In genomic region chr10:128697072-128697725, GRCm38 (mm10) we compare ENCODE assay signal across 8 mouse cellular contexts. TPM values are rescaled to one million over a fixed set of nuclear protein-coding genes. Genes with fewer than 3 reads are reported as not detected.
A peak's percentile ranks its signal among the peaks of the same experiment; 100 is the strongest.
DNase-seq lines count a peak whose midpoint lies in the region; ATAC-seq and TF ChIP-seq lines count a peak whose summit lies in the region.

No protein-coding gene starts in this region.

- DNase-seq in heart, postnatal 10 days, result no peak
- DNase-seq in CH12.LX (ENCODE audit: extremely low read depth), result no peak
- DNase-seq in forebrain, embryonic 11.5 days (ENCODE audit: low spot score), result no peak
- no peak for DNase-seq in liver, embryonic 14.5 days (ENCODE audit: low read depth in 3 of 3, low spot score in 3 of 3)
- DNase-seq in layer of hippocampus, postnatal 10 days (ENCODE audit: low spot score in 2 of 2), result no peak
- no peak for DNase-seq in left cerebral cortex, postnatal 4 days

- H3K36me3 ChIP-seq in heart, embryonic 11.5 days (ENCODE audit: control insufficient read depth, insufficient read depth, low read length), result peaks cover 19% of the 10 kb centered on the region
- H3K36me3 ChIP-seq in CH12.LX (replicated peaks in 1 of 2; ENCODE audit: control insufficient read depth in 1 of 2, insufficient read depth in 1 of 2, low read length in 1 of 2), result peaks cover 35 to 51% of the 10 kb centered on the region in 2 experiments
- H3K36me3 ChIP-seq in forebrain, embryonic 11.5 days (ENCODE audit: control insufficient read depth, insufficient read depth, low read length), result peaks cover 5% of the 10 kb centered on the region; the same call in 1 of the 2 replicates
- peaks cover 41% of the 10 kb centered on the region for H3K36me3 ChIP-seq in liver, embryonic 14.5 days (replicated peaks; ENCODE audit: control insufficient read depth, insufficient read depth, low read depth)

- intact Hi-C loops in heart, postnatal 10 days (cut with DNase I), result no loop called here
- intact Hi-C loops in left cerebral cortex, postnatal 4 days (cut with DNase I), result no loop called here

- no peak for TF ChIP-seq RAD21 in CH12.LX (IDR thresholded peaks at IDR 0.05; ENCODE audit: low read depth, low read length)

- TF ChIP-seq POLR2A in CH12.LX (IDR thresholded peaks at IDR 0.05; ENCODE audit: low read depth, low read length), result no peak

- no peak for TF ChIP-seq EP300 in CH12.LX (IDR thresholded peaks at IDR 0.05; ENCODE audit: low read length)
- TF ChIP-seq EP300 in liver, embryonic 14.5 days (IDR thresholded peaks at IDR 0.05; ENCODE audit: low read depth), result no peak

- H3K79me2 ChIP-seq in CH12.LX (replicated peaks; ENCODE audit: control insufficient read depth, extremely low read depth, insufficient read depth, poor library complexity, severe bottlenecking), result peaks cover 8% of the 10 kb centered on the region

- peak overlapping the region; percentile 23; the same call in 1 of the 2 replicates for H3K4me3 ChIP-seq in heart, embryonic 11.5 days (ENCODE audit: low read depth, low read length)
- H3K4me3 ChIP-seq in CH12.LX (replicated peaks in 1 of 3; ENCODE audit: low read depth in 2 of 3, low read length in 2 of 3, poor library complexity in 1 of 3), result no peak overlapping the region
- H3K4me3 ChIP-seq in forebrain, embryonic 11.5 days (ENCODE audit: low read depth, low read length), result no peak overlapping the region; the same call in 1 of the 2 replicates
- peak overlapping the region in 1 of 2 experiments; percentile 23; a peak in 1 of 4 replicates for H3K4me3 ChIP-seq in liver, embryonic 14.5 days (ENCODE audit: insufficient read depth in 1 of 2, low read depth in 2 of 2, low read length in 2 of 2)

- H3K27ac ChIP-seq in heart, embryonic 11.5 days (ENCODE audit: low read depth, low read length), result no peak overlapping the region
- H3K27ac ChIP-seq in CH12.LX (ENCODE audit: insufficient read depth, low read depth), result peak overlapping the region; percentile 61; the same call in 1 of the 2 replicates
- H3K27ac ChIP-seq in forebrain, embryonic 11.5 days (ENCODE audit: low read depth, low read length), result no peak overlapping the region
- peak overlapping the region; percentile 84 for H3K27ac ChIP-seq in liver, embryonic 14.5 days

- H3K27me3 ChIP-seq in heart, embryonic 11.5 days (ENCODE audit: control insufficient read depth, insufficient read depth, low read length), result no peaks in the 10 kb centered on the region
- H3K27me3 ChIP-seq in CH12.LX (replicated peaks), result no peaks in the 10 kb centered on the region
- no peaks in the 10 kb centered on the region for H3K27me3 ChIP-seq in forebrain, embryonic 11.5 days (ENCODE audit: control insufficient read depth, insufficient read depth, low read length)
- no peaks in the 10 kb centered on the region for H3K27me3 ChIP-seq in liver, embryonic 14.5 days (ENCODE audit: control insufficient read depth, insufficient read depth, low read length)

- H3K4me2 ChIP-seq in heart, embryonic 11.5 days, result peak overlapping the region; percentile 63
- H3K4me2 ChIP-seq in CH12.LX (ENCODE audit: insufficient read depth, low read depth, poor library complexity, severe bottlenecking), result no peak overlapping the region
- H3K4me2 ChIP-seq in forebrain, embryonic 11.5 days (ENCODE audit: low read depth, low read length, severe bottlenecking), result peak overlapping the region; percentile 54; the same call in 1 of the 2 replicates
- H3K4me2 ChIP-seq in liver, embryonic 14.5 days (ENCODE audit: low read depth), result peak overlapping the region; percentile 69

- WGBS in heart, embryonic 11.5 days (ENCODE audit: insufficient replicate concordance), result 87% methylated on average over 6 of the region's 6 CpGs
- 91% methylated on average over 6 of the region's 6 CpGs for WGBS in forebrain, embryonic 11.5 days
- WGBS in liver, embryonic 14.5 days (ENCODE audit: insufficient replicate concordance), result 84% methylated on average over 6 of the region's 6 CpGs

- TF ChIP-seq CTCF in CH12.LX (conservative IDR thresholded peaks at IDR 0.05 in 1 of 2, IDR thresholded peaks at IDR 0.05 in 1 of 2; ENCODE audit: low read depth in 2 of 2, low read length in 2 of 2), result no peak
- TF ChIP-seq CTCF in liver, embryonic 14.5 days (IDR thresholded peaks at IDR 0.05; ENCODE audit: low read depth), result no peak

- dilution Hi-C loops in CH12.LX (cut with MboI; ENCODE audit: extremely low pct_ligation_motif_present, extremely low pct_unique_long_range_greater_than_20kb, low sequenced_read_pairs), result no loop called here

- H3K9ac ChIP-seq in heart, embryonic 11.5 days (ENCODE audit: low read depth, low read length), result no peak overlapping the region
- H3K9ac ChIP-seq in CH12.LX (ENCODE audit: insufficient read depth, low read depth), result no peak overlapping the region
- H3K9ac ChIP-seq in forebrain, embryonic 11.5 days (ENCODE audit: low read length), result no peak overlapping the region
- no peak overlapping the region for H3K9ac ChIP-seq in liver, embryonic 14.5 days (replicated peaks)

- peaks cover 22% of the 10 kb centered on the region for H3K4me1 ChIP-seq in heart, embryonic 11.5 days (ENCODE audit: control insufficient read depth, insufficient read depth, low read length)
- H3K4me1 ChIP-seq in CH12.LX (ENCODE audit: control insufficient read depth in 1 of 2, insufficient read depth in 2 of 2), result peaks cover 0 to 39% of the 10 kb centered on the region in 2 experiments; a peak in 2 of 4 replicates
- H3K4me1 ChIP-seq in forebrain, embryonic 11.5 days (replicated peaks; ENCODE audit: control insufficient read depth, insufficient read depth, low read length), result no peaks in the 10 kb centered on the region; the same call in 1 of the 2 replicates
- peaks cover 5 to 21% of the 10 kb centered on the region in 2 experiments for H3K4me1 ChIP-seq in liver, embryonic 14.5 days (replicated peaks; ENCODE audit: control insufficient read depth in 2 of 2, insufficient read depth in 2 of 2, low read length in 1 of 2)

- H3K9me3 ChIP-seq in heart, embryonic 11.5 days (replicated peaks; ENCODE audit: control insufficient read depth, low read length), result no peaks in the 10 kb centered on the region
- no peaks in the 10 kb centered on the region for H3K9me3 ChIP-seq in CH12.LX (replicated peaks; ENCODE audit: low read length)
- H3K9me3 ChIP-seq in forebrain, embryonic 11.5 days (ENCODE audit: control insufficient read depth, low read length), result no peaks in the 10 kb centered on the region
- no peaks in the 10 kb centered on the region for H3K9me3 ChIP-seq in liver, embryonic 14.5 days (ENCODE audit: control insufficient read depth, low read length)

- in situ Hi-C loops in CH12.LX (cut with MboI; ENCODE audit: low pct_ligation_motif_present, low pct_unique_long_range_greater_than_20kb, low sequenced_read_pairs), result no loop called here

- no peak for ATAC-seq in heart, embryonic 11.5 days (replicated peaks; ENCODE audit: insufficient number of reproducible peaks, low FRiP score, low TSS enrichment)
- no peak for ATAC-seq in forebrain, embryonic 11.5 days (replicated peaks; ENCODE audit: low FRiP score)
- no peak for ATAC-seq in liver, embryonic 14.5 days (ENCODE audit: insufficient read depth)
- no peak for ATAC-seq in activated CD4-positive, CD25-positive, alpha-beta regulatory T cell, adult 4 months

RNA-seq across cellular contexts. Expression of gene Rab5b, which starts 1.1 kb away (rescaled TPM):
- 51.3 and 64.5 TPM in 2 replicates for polyA plus RNA-seq in heart, embryonic 11.5 days (2014; fragmentation: Nextera tagmentation; extraction: Ambion mirVana)
- 10 to 100 TPM; 74.3 to 78.1 TPM for total RNA-seq in heart, postnatal 10 days (2021)
- total RNA-seq in CH12.LX (2012; rRNA removed), result 22.0 and 27.4 TPM in 2 replicates
- 28.9 and 34.4 TPM in 2 replicates for total RNA-seq in CH12.LX (2014; rRNA removed)
- 20.4 and 20.6 TPM in 2 replicates for polyA plus RNA-seq in CH12.LX (2012; ENCODE audit: insufficient read length, low read depth)
- 78.8 and 79.1 TPM in 2 replicates for polyA plus RNA-seq in forebrain, embryonic 11.5 days (2014; fragmentation: Nextera tagmentation; extraction: Ambion mirVana)
- 17.8 and 19.3 TPM in 2 replicates for polyA plus RNA-seq in liver, embryonic 14.5 days (2012; rRNA removed)
- 24.5 and 26.2 TPM in 2 replicates for polyA plus RNA-seq in liver, embryonic 14.5 days (2014; fragmentation: Nextera tagmentation; extraction: Ambion mirVana)
- polyA plus RNA-seq in activated CD4-positive, CD25-positive, alpha-beta regulatory T cell, adult 4 months (2017; shearing (Covaris generic)), result 10 to 100 TPM; 50.7 to 59.5 TPM
- 100 to 1,000 TPM; 118 to 125 TPM for total RNA-seq in layer of hippocampus, postnatal 10 days (2021)
- 100 to 1,000 TPM; 113 TPM for total RNA-seq in left cerebral cortex, postnatal 4 days (2021)

RNA-seq across cellular contexts. Expression of gene Pmel, which starts 6.8 kb away (rescaled TPM):
- 0.96 and 1.5 TPM in 2 replicates for polyA plus RNA-seq in heart, embryonic 11.5 days (2014; fragmentation: Nextera tagmentation; extraction: Ambion mirVana)
- 1 to 10 TPM; 2.1 to 2.2 TPM for total RNA-seq in heart, postnatal 10 days (2021)
- 7.1 and 7.6 TPM in 2 replicates for total RNA-seq in CH12.LX (2012; rRNA removed)
- 5.3 and 5.5 TPM in 2 replicates for total RNA-seq in CH12.LX (2014; rRNA removed)
- polyA plus RNA-seq in CH12.LX (2012; ENCODE audit: insufficient read length, low read depth), result 8.8 and 9.4 TPM in 2 replicates
- polyA plus RNA-seq in forebrain, embryonic 11.5 days (2014; fragmentation: Nextera tagmentation; extraction: Ambion mirVana), result 1.8 and 4.5 TPM in 2 replicates
- 0.27 and 0.31 TPM in 2 replicates for polyA plus RNA-seq in liver, embryonic 14.5 days (2012; rRNA removed)
- polyA plus RNA-seq in liver, embryonic 14.5 days (2014; fragmentation: Nextera tagmentation; extraction: Ambion mirVana), result 0.20 and 0.50 TPM in 2 replicates
- polyA plus RNA-seq in activated CD4-positive, CD25-positive, alpha-beta regulatory T cell, adult 4 months (2017; shearing (Covaris generic)), result 1 to 10 TPM; 2.6 to 5.7 TPM
- 1 to 10 TPM in 1 of 2 experiments, under 1 TPM in 1; 0.91 to 1.1 TPM for total RNA-seq in layer of hippocampus, postnatal 10 days (2021)
- 1 to 10 TPM in 1 of 2 experiments, under 1 TPM in 1; 0.50 to 1.6 TPM for total RNA-seq in left cerebral cortex, postnatal 4 days (2021)

RNA-seq across cellular contexts. Expression of gene Cdk2, which starts 7.6 kb away (rescaled TPM):
- polyA plus RNA-seq in heart, embryonic 11.5 days (2014; fragmentation: Nextera tagmentation; extraction: Ambion mirVana), result 91.1 and 98.5 TPM in 2 replicates
- 10 to 100 TPM; 30.6 to 36.4 TPM for total RNA-seq in heart, postnatal 10 days (2021)
- total RNA-seq in CH12.LX (2012; rRNA removed) (38.9 and 47.1 TPM in 2 replicates), CH12.LX (2014; rRNA removed) (79.3 and 86.9 TPM in 2 replicates)
- 75.3 and 89.2 TPM in 2 replicates for polyA plus RNA-seq in CH12.LX (2012; ENCODE audit: insufficient read length, low read depth)
- 119 and 120 TPM in 2 replicates for polyA plus RNA-seq in forebrain, embryonic 11.5 days (2014; fragmentation: Nextera tagmentation; extraction: Ambion mirVana)
- polyA plus RNA-seq in liver, embryonic 14.5 days (2012; rRNA removed), result 38.8 and 40.7 TPM in 2 replicates
- 51.8 and 56.6 TPM in 2 replicates for polyA plus RNA-seq in liver, embryonic 14.5 days (2014; fragmentation: Nextera tagmentation; extraction: Ambion mirVana)
- 10 to 100 TPM; 24.0 to 29.2 TPM for polyA plus RNA-seq in activated CD4-positive, CD25-positive, alpha-beta regulatory T cell, adult 4 months (2017; shearing (Covaris generic))
- total RNA-seq in layer of hippocampus, postnatal 10 days (2021), result 1 to 10 TPM; 7.9 to 9.6 TPM
- 10 to 100 TPM in 1 of 2 experiments, 1 to 10 TPM in 1; 8.1 to 10.0 TPM for total RNA-seq in left cerebral cortex, postnatal 4 days (2021)

RNA-seq across cellular contexts. Expression of gene Suox, which starts 23.3 kb away (rescaled TPM):
- 11.1 and 12.4 TPM in 2 replicates for polyA plus RNA-seq in heart, embryonic 11.5 days (2014; fragmentation: Nextera tagmentation; extraction: Ambion mirVana)
- 10 to 100 TPM; 14.4 to 16.3 TPM for total RNA-seq in heart, postnatal 10 days (2021)
- total RNA-seq in CH12.LX (2012; rRNA removed) (8.3 and 10.5 TPM in 2 replicates), CH12.LX (2014; rRNA removed) (10.9 and 11.4 TPM in 2 replicates)
- polyA plus RNA-seq in CH12.LX (2012; ENCODE audit: insufficient read length, low read depth), result 9.0 TPM in 2 replicates
- polyA plus RNA-seq in forebrain, embryonic 11.5 days (2014; fragmentation: Nextera tagmentation; extraction: Ambion mirVana), result 10.8 and 11.7 TPM in 2 replicates
- polyA plus RNA-seq in liver, embryonic 14.5 days (2012; rRNA removed), result 8.1 and 8.6 TPM in 2 replicates
- 7.6 and 9.9 TPM in 2 replicates for polyA plus RNA-seq in liver, embryonic 14.5 days (2014; fragmentation: Nextera tagmentation; extraction: Ambion mirVana)
- 10 to 100 TPM; 15.3 to 17.9 TPM for polyA plus RNA-seq in activated CD4-positive, CD25-positive, alpha-beta regulatory T cell, adult 4 months (2017; shearing (Covaris generic))
- total RNA-seq in layer of hippocampus, postnatal 10 days (2021), result 10 to 100 TPM in 1 of 2 experiments, 1 to 10 TPM in 1; 9.5 to 11.9 TPM
- total RNA-seq in left cerebral cortex, postnatal 4 days (2021), result 10 to 100 TPM; 10.5 to 11.0 TPM

RNA-seq across cellular contexts. Expression of gene Dgka, which starts 47.5 kb away (rescaled TPM):
- polyA plus RNA-seq in heart, embryonic 11.5 days (2014; fragmentation: Nextera tagmentation; extraction: Ambion mirVana), result 5.6 and 5.9 TPM in 2 replicates
- total RNA-seq in heart, postnatal 10 days (2021), result 10 to 100 TPM; 10.3 to 11.9 TPM
- total RNA-seq in CH12.LX (2012; rRNA removed) (5.9 and 6.6 TPM in 2 replicates), CH12.LX (2014; rRNA removed) (3.4 TPM in 2 replicates)
- polyA plus RNA-seq in CH12.LX (2012; ENCODE audit: insufficient read length, low read depth), result 9.0 and 9.5 TPM in 2 replicates
- 3.9 and 4.0 TPM in 2 replicates for polyA plus RNA-seq in forebrain, embryonic 11.5 days (2014; fragmentation: Nextera tagmentation; extraction: Ambion mirVana)
- polyA plus RNA-seq in liver, embryonic 14.5 days (2012; rRNA removed), result 1.4 and 1.6 TPM in 2 replicates
- 2.0 and 2.1 TPM in 2 replicates for polyA plus RNA-seq in liver, embryonic 14.5 days (2014; fragmentation: Nextera tagmentation; extraction: Ambion mirVana)
- 100 to 1,000 TPM; 269 to 295 TPM for polyA plus RNA-seq in activated CD4-positive, CD25-positive, alpha-beta regulatory T cell, adult 4 months (2017; shearing (Covaris generic))
- 1 to 10 TPM; 8.0 to 8.2 TPM for total RNA-seq in layer of hippocampus, postnatal 10 days (2021)
- 1 to 10 TPM; 7.5 to 7.7 TPM for total RNA-seq in left cerebral cortex, postnatal 4 days (2021)

Comparison
In these comparisons a context has a peak if more than half of its experiments do, and no peak if none do; other contexts are left out.
1. H3K27ac ChIP-seq: peak in CH12.LX (single experiment) and liver, embryonic 14.5 days (single experiment); none in heart, embryonic 11.5 days (single experiment) and forebrain, embryonic 11.5 days (single experiment).